11 mouse cellular contexts compared by ENCODE assay signal in genomic region chr15:31563577-31564546, GRCm38 (mm10). TPM values are rescaled to one million over a fixed set of nuclear protein-coding genes. Genes with fewer than 3 reads are reported as not detected.
DNase-seq lines count a peak whose midpoint lies in the region; ATAC-seq lines count a peak whose summit lies in the region.
"Had no signal": no experiment of that assay in that cellular context is flagged by ENCODE, and none has a peak within 500 bp of the region (broad histone marks: within the 10 kb centered on the region; RNA-seq: fewer than 3 reads in every experiment).

No protein-coding gene starts in this region.

- H3K9me3 ChIP-seq in liver, embryonic 13.5 days (replicated peaks) = no peaks in the 10 kb centered on the region
- H3K9me3 ChIP-seq in stomach, embryonic 15.5 days = no peaks in the 10 kb centered on the region
- H3K9me3 ChIP-seq: midbrain, embryonic 15.5 days had no signal

- ATAC-seq in liver, embryonic 13.5 days (ENCODE audit: low read depth) = no peak
- ATAC-seq in stomach, embryonic 15.5 days (ENCODE audit: insufficient read depth, low FRiP score, low read depth) = no peak
- ATAC-seq: midbrain, embryonic 15.5 days had no signal

- no peak overlapping the region for H3K4me3 ChIP-seq in liver, embryonic 13.5 days (replicated peaks)
- no peak overlapping the region for H3K4me3 ChIP-seq in stomach, embryonic 15.5 days (replicated peaks)
- H3K4me3 ChIP-seq: midbrain, embryonic 15.5 days had no signal

- H3K36me3 ChIP-seq in liver, embryonic 13.5 days = no peaks in the 10 kb centered on the region
- no peaks in the 10 kb centered on the region for H3K36me3 ChIP-seq in stomach, embryonic 15.5 days
- H3K36me3 ChIP-seq: midbrain, embryonic 15.5 days had no signal

- no peak for DNase-seq in liver, embryonic 13.5 days
- DNase-seq in liver = no peak
- DNase-seq in embryo, embryonic 10.5 days (ENCODE audit: low spot score) = peak; percentile 55
- DNase-seq in kidney, postnatal 10 days = peak; percentile 73
- DNase-seq in MN1 (ENCODE audit: low spot score) = no peak
- no peak for DNase-seq in spleen, adult 18-20 months
- DNase-seq in cerebellum, adult 9-11 months = no peak
- DNase-seq: cerebellum, adult 2 months; right cerebral cortex, postnatal 14 days had no signal

- 0 out of 2 replicates have a peak overlapping the region, but pooled peaks have one; percentile 4 for H3K4me2 ChIP-seq in liver, embryonic 13.5 days
- peak overlapping the region; percentile 30 for H3K4me2 ChIP-seq in stomach, embryonic 15.5 days
- H3K4me2 ChIP-seq: midbrain, embryonic 15.5 days had no signal

- H3K27me3 ChIP-seq in liver, embryonic 13.5 days = no peaks in the 10 kb centered on the region
- H3K27me3 ChIP-seq in stomach, embryonic 15.5 days (replicated peaks) = no peaks in the 10 kb centered on the region
- H3K27me3 ChIP-seq: midbrain, embryonic 15.5 days had no signal

- H3K9ac ChIP-seq in liver, embryonic 13.5 days = no peak overlapping the region
- no peak overlapping the region for H3K9ac ChIP-seq in stomach, embryonic 15.5 days
- H3K9ac ChIP-seq: midbrain, embryonic 15.5 days had no signal

- no peak overlapping the region for H3K27ac ChIP-seq in liver, embryonic 13.5 days
- no peak overlapping the region for H3K27ac ChIP-seq in stomach, embryonic 15.5 days
- H3K27ac ChIP-seq: midbrain, embryonic 15.5 days had no signal

- WGBS in liver, embryonic 13.5 days (ENCODE audit: insufficient replicate concordance) = 62% methylated on average over 19 of the region's 19 CpGs
- 42% methylated on average over 19 of the region's 19 CpGs for WGBS in stomach, embryonic 15.5 days

- peaks cover 29% of the 10 kb centered on the region for H3K4me1 ChIP-seq in liver, embryonic 13.5 days (replicated peaks)
- peaks cover 13% of the 10 kb centered on the region for H3K4me1 ChIP-seq in stomach, embryonic 15.5 days
- H3K4me1 ChIP-seq: midbrain, embryonic 15.5 days had no signal

RNA-seq across cellular contexts. Expression of gene Cmbl, which starts 1.3 kb away (rescaled TPM):
- 5.0 and 5.3 TPM in 2 replicates for polyA plus RNA-seq in liver, embryonic 13.5 days (2015; fragmentation: Nextera tagmentation; extraction: Ambion mirVana)
- 16.2 and 17.3 TPM in 2 replicates for polyA plus RNA-seq in stomach, embryonic 15.5 days (2015; fragmentation: Nextera tagmentation; extraction: Ambion mirVana)

RNA-seq across cellular contexts. Expression of gene March6, which starts 33.0 kb away (rescaled TPM):
- 12.7 and 16.2 TPM in 2 replicates for polyA plus RNA-seq in liver, embryonic 13.5 days (2015; fragmentation: Nextera tagmentation; extraction: Ambion mirVana)
- 25.6 and 27.3 TPM in 2 replicates for polyA plus RNA-seq in stomach, embryonic 15.5 days (2015; fragmentation: Nextera tagmentation; extraction: Ambion mirVana)

RNA-seq across cellular contexts. Expression of gene Cct5, which starts 37.7 kb away (rescaled TPM):
- 409 and 450 TPM in 2 replicates for polyA plus RNA-seq in liver, embryonic 13.5 days (2015; fragmentation: Nextera tagmentation; extraction: Ambion mirVana)
- 457 and 489 TPM in 2 replicates for polyA plus RNA-seq in stomach, embryonic 15.5 days (2015; fragmentation: Nextera tagmentation; extraction: Ambion mirVana)

RNA-seq across cellular contexts. Expression of gene Fam173b, which starts 37.8 kb away (rescaled TPM):
- polyA plus RNA-seq in liver, embryonic 13.5 days (2015; fragmentation: Nextera tagmentation; extraction: Ambion mirVana) = 9.3 and 10.3 TPM in 2 replicates
- 11.9 and 15.1 TPM in 2 replicates for polyA plus RNA-seq in stomach, embryonic 15.5 days (2015; fragmentation: Nextera tagmentation; extraction: Ambion mirVana)

Comparison
In these comparisons a context has a peak if more than half of its experiments do, and no peak if none do; other contexts are left out.
1. DNase-seq: peak in embryo, embryonic 10.5 days (single experiment) and kidney, postnatal 10 days (single experiment); none in liver, embryonic 13.5 days (single experiment), liver (single experiment), MN1 (single experiment), spleen, adult 18-20 months (0 of 2) and cerebellum, adult 9-11 months (single experiment).